Mouse (Mus musculus) CH12.LX (cell line): ENCODE results near the gene Tmub1. TPM values are rescaled to one million over a fixed set of nuclear protein-coding genes. Genes with fewer than 3 reads are reported as not detected.

Source experiments
- DNase-seq: peaks from one replicate; pipeline ENCODE4 v3.0.0-alpha.2; 2013; ENCODE audit errors: extremely low read depth
- H3K27ac ChIP-seq: 2 replicates; pipeline ENCODE4 v1.5.1; 2012; ENCODE audit warnings: low read depth, mild to moderate bottlenecking, control low read depth, moderate library complexity; ENCODE audit not compliant: insufficient read depth
- H3K27me3 ChIP-seq: replicated peaks from 2 replicates; pipeline ENCODE3; 2012; ENCODE audit warnings: inconsistent platforms
- H3K36me3 ChIP-seq, 2 experiments: replicated peaks in 1 of 2; 2 replicates each; pipeline versions ENCODE3 to v1.6.1; 2012; ENCODE audit warnings: inconsistent platforms in 1 of 2, low read length in 1 of 2, mild to moderate bottlenecking in 1 of 2, mixed read lengths in 1 of 2, moderate library complexity in 1 of 2; ENCODE audit not compliant: control insufficient read depth in 1 of 2, insufficient read depth in 1 of 2
- H3K4me1 ChIP-seq, 2 experiments: 2 replicates each; pipeline ENCODE4 v1.6.1; 2012; ENCODE audit warnings: inconsistent platforms in 1 of 2, moderate library complexity in 1 of 2; ENCODE audit not compliant: insufficient read depth in 2 of 2, control insufficient read depth in 1 of 2
- H3K4me2 ChIP-seq: 2 replicates; pipeline ENCODE4 v1.6.1; 2012; ENCODE audit warnings: low read depth, mild to moderate bottlenecking, control low read depth; ENCODE audit not compliant: poor library complexity, insufficient read depth, severe bottlenecking
- H3K4me3 ChIP-seq, 3 experiments: fragments of 150-350 bp in 1 of 3; sonication (generic) in 1 of 3; replicated peaks in 1 of 3; 2 replicates each; pipeline versions ENCODE3 to v1.5.1; 2011 to 2012; ENCODE audit warnings: low read depth in 2 of 3, low read length in 2 of 3, mild to moderate bottlenecking in 2 of 3, moderate library complexity in 2 of 3, control low read depth in 1 of 3, improper control_type of control experiment in 1 of 3, inconsistent platforms in 1 of 3, mixed read lengths in 1 of 3; ENCODE audit not compliant: poor library complexity in 1 of 3
- H3K79me2 ChIP-seq: replicated peaks from 2 replicates; pipeline ENCODE4 v1.6.1; 2012; ENCODE audit warnings: mild to moderate bottlenecking, moderate library complexity; ENCODE audit not compliant: control insufficient read depth, poor library complexity, insufficient read depth, severe bottlenecking; ENCODE audit errors: extremely low read depth
- H3K9ac ChIP-seq: 2 replicates; pipeline ENCODE4 v1.6.1; 2012; ENCODE audit warnings: low read depth, mild to moderate bottlenecking, control low read depth, moderate library complexity; ENCODE audit not compliant: insufficient read depth
- H3K9me3 ChIP-seq: replicated peaks from 2 replicates; pipeline ENCODE3; 2012; ENCODE audit warnings: low read length, inconsistent platforms, mixed read lengths
- CTCF ChIP-seq, 2 experiments: IDR thresholded peaks in 1 of 2; conservative IDR thresholded peaks in 1 of 2; 2 replicates each; pipeline ENCODE4 v1.5.1; 2011 to 2012; ENCODE audit warnings: low read depth in 2 of 2, low read length in 2 of 2, improper control_type of control experiment in 1 of 2, inconsistent platforms in 1 of 2, mild to moderate bottlenecking in 1 of 2, moderate library complexity in 1 of 2
- E2F4 ChIP-seq: IDR thresholded peaks from 2 replicates; pipeline ENCODE4 v1.6.1; 2011; ENCODE audit warnings: low read depth, low read length, improper control_type of control experiment; ENCODE audit not compliant: insufficient replicate concordance
- ELF1 ChIP-seq: IDR thresholded peaks from 2 replicates; pipeline ENCODE4 v1.6.1; 2014; ENCODE audit warnings: low read depth, mild to moderate bottlenecking, inconsistent platforms, low read length, improper control_type of control experiment
- EP300 ChIP-seq: IDR thresholded peaks from 2 replicates; pipeline ENCODE4 v1.6.1; 2011; ENCODE audit warnings: low read length, improper control_type of control experiment
- GABPA ChIP-seq: IDR thresholded peaks from 2 replicates; pipeline ENCODE4 v1.6.1; 2012; ENCODE audit warnings: low read depth, low read length, improper control_type of control experiment, inconsistent platforms; ENCODE audit not compliant: insufficient replicate concordance
- IRF4 ChIP-seq: IDR thresholded peaks from 2 replicates; pipeline ENCODE4 v1.6.1; 2014; ENCODE audit warnings: low read depth, mild to moderate bottlenecking, inconsistent platforms, low read length, improper control_type of control experiment
- JUN ChIP-seq: IDR thresholded peaks from 2 replicates; pipeline ENCODE4 v1.6.1; 2011; ENCODE audit warnings: low read depth, mild to moderate bottlenecking, low read length, improper control_type of control experiment, moderate library complexity; ENCODE audit not compliant: insufficient read depth
- MAFK ChIP-seq: IDR thresholded peaks from 2 replicates; pipeline ENCODE4 v1.6.1; 2011; ENCODE audit warnings: low read length, improper control_type of control experiment; ENCODE audit not compliant: insufficient replicate concordance
- MYC ChIP-seq: IDR thresholded peaks from 2 replicates; pipeline ENCODE4 v1.6.1; 2011; ENCODE audit warnings: low read depth, mild to moderate bottlenecking, improper control_type of control experiment, low read length
- NELFE ChIP-seq: IDR thresholded peaks from 2 replicates; pipeline ENCODE4 v1.6.1; 2011; ENCODE audit warnings: low read depth, low read length, improper control_type of control experiment
- RAD21 ChIP-seq: IDR thresholded peaks from 2 replicates; pipeline ENCODE4 v1.6.1; 2011; ENCODE audit warnings: low read depth, mild to moderate bottlenecking, low read length, improper control_type of control experiment, moderate library complexity
- SIN3A ChIP-seq: IDR thresholded peaks from 2 replicates; pipeline ENCODE4 v1.6.1; 2012; ENCODE audit warnings: low read length, improper control_type of control experiment, inconsistent platforms
- USF2 ChIP-seq: conservative IDR thresholded peaks from 2 replicates; pipeline ENCODE4 v1.6.1; 2011; ENCODE audit warnings: low read depth, low read length, improper control_type of control experiment
- ZKSCAN1 ChIP-seq: IDR thresholded peaks from 2 replicates; pipeline ENCODE4 v1.6.1; 2012; ENCODE audit warnings: low read depth, inconsistent platforms, low read length, improper control_type of control experiment, borderline replicate concordance
- dilution Hi-C: fragments of 300-500 bp; cut with MboI; formaldehyde crosslinking; loops from 2 replicates; pipeline ENCODE4 v1.14.3; 2020; ENCODE audit warnings: low sequenced_read_pairs; ENCODE audit not compliant: extremely low pct_unique_long_range_greater_than_20kb, extremely low pct_ligation_motif_present
- in situ Hi-C: fragments of 300-500 bp; cut with MboI; formaldehyde crosslinking; loops from 3 replicates; pipeline ENCODE4 v1.14.3; 2019; ENCODE audit warnings: low sequenced_read_pairs, low pct_ligation_motif_present, low pct_unique_long_range_greater_than_20kb, mixed read lengths
- polyA plus RNA-seq: library from polyadenylated mRNA; unstranded; fragments of >175 nt; gene quantifications from 2 replicates; pipeline ENCODE4 v1.2.1, GENCODE M21; 2012; ENCODE audit warnings: low read depth; ENCODE audit not compliant: insufficient read length
- total RNA-seq, 2 experiments: library from RNA; depleted of rRNA; stranded (reverse); fragments of 300-350 nt in 1 of 2; fragments of >200 nt in 1 of 2; gene quantifications; 2 replicates each; pipeline ENCODE4 v1.2.3; 2012 to 2014

Tmub1 gene
- total and polyA plus RNA-seq, 3 experiments, result 6.1 to 13.1 (median 11.2) TPM

DNA sequence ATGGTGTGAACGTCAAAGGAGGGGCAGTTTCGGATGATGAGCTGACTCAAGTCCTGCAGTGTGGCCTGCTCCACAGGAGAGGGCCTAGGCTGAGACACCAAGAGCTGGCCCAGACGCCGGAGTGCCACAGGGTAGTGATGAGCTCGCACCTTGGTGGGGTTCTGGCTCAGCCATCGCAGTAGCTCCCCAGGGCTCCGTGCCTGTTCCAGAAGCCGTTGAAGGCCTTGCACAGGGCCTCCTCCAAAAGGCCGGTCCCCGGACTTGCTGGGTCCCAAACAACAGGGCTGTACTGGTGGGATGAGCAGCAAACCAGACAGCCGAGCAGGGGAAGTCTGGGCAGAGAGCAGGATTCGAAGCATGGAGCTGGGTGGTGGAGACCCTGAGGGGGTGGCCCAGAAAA lies 3.7 kb downstream of the Tmub1 start:
- H3K4me2 ChIP-seq, result peak overlapping the region; percentile 69
- peaks cover 38 to 51% of the 10 kb centered on the region in 2 experiments for H3K36me3 ChIP-seq
- peaks cover 11% of the 10 kb centered on the region for H3K27me3 ChIP-seq
- peaks cover 9% of the 10 kb centered on the region for H3K79me2 ChIP-seq
- no peak for DNase-seq
- H3K4me1 ChIP-seq, result peaks cover 24 to 40% of the 10 kb centered on the region in 2 experiments
- peak overlapping the region; percentile 78 to 93 (median 83) for H3K4me3 ChIP-seq
- TF ChIP-seq CTCF (conservative IDR thresholded peaks at IDR 0.05 in 1 of 2, IDR thresholded peaks at IDR 0.05 in 1 of 2; ENCODE audit: low read depth in 2 of 2, low read length in 2 of 2), result no peak
- TF ChIP-seq, all 38 proteins: peak for 0
- dilution Hi-C loops (no loop called here), in situ Hi-C loops (no loop called here)
- no peaks in the 10 kb centered on the region for H3K9me3 ChIP-seq
- peak overlapping the region; percentile 64 for H3K9ac ChIP-seq
- no peak overlapping the region for H3K27ac ChIP-seq

DNA sequence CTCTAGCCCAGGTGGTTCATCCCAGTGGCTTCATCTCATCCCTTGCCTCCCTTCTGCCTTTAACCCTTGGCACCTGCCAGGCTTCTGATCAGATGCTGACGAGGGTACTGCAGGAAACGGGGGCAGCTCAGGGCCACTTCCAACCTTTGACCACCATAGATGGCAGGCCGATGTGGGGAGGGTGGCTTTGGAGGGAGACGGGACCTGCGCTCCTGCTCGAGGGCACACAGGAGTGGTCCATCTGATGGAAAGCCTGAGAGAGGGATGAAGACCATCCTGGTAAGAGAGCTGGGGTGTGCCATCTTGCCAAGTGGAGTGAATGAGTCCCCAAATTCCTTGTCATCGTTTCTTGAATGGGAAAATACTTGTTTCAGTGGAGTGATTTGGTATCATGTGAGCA lies 4.5 kb downstream of the Tmub1 start:
- no peak overlapping the region for H3K9ac ChIP-seq
- H3K4me1 ChIP-seq, result peaks cover 24 to 40% of the 10 kb centered on the region in 2 experiments
- DNase-seq, result no peak
- H3K79me2 ChIP-seq, result peaks cover 9% of the 10 kb centered on the region
- in situ Hi-C loops, result no loop called here
- H3K4me2 ChIP-seq, result no peak overlapping the region
- TF ChIP-seq MYC, result no peak
- TF ChIP-seq SIN3A, result no peak
- no peak for TF ChIP-seq NELFE
- no peak for TF ChIP-seq EP300
- no peak for TF ChIP-seq IRF4
- no peak for TF ChIP-seq MAFK
- TF ChIP-seq GABPA, result no peak
- TF ChIP-seq ZKSCAN1, result no peak
- TF ChIP-seq JUN, result no peak
- H3K4me3 ChIP-seq, result no peak overlapping the region
- H3K27ac ChIP-seq, result no peak overlapping the region
- dilution Hi-C loops, result no loop called here
- no peaks in the 10 kb centered on the region for H3K9me3 ChIP-seq
- H3K27me3 ChIP-seq, result peaks cover 5% of the 10 kb centered on the region
- H3K36me3 ChIP-seq, result peaks cover 43 to 58% of the 10 kb centered on the region in 2 experiments

DNA sequence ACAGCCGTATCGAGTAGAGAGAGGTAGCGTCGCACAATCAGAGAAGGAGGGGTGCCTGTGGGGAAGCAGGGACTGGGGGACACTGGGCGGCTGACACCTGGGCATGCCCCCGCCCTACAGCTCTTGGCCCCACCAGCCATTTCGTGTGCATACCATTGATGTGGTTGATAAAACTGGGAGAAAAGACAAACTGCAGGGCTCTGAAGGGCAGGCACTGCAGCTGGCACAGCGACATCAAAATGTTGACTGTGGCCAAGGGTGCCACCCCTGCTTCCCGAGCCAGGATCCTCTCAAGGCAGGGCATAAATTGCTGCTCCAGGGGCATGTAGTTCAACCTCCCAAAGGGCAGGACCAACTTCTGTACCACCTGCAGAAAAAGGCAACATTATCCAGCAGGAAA lies 5.6 kb downstream of the Tmub1 start:
- no peak overlapping the region for H3K4me2 ChIP-seq
- dilution Hi-C loops (no loop called here), in situ Hi-C loops (no loop called here)
- TF ChIP-seq SIN3A, result no peak
- TF ChIP-seq RAD21, result no peak
- no peak for TF ChIP-seq ELF1
- no peak for TF ChIP-seq E2F4
- TF ChIP-seq USF2, result no peak
- H3K79me2 ChIP-seq, result peaks cover 9% of the 10 kb centered on the region
- DNase-seq, result no peak
- H3K36me3 ChIP-seq, result peaks cover 43 to 66% of the 10 kb centered on the region in 2 experiments
- H3K27ac ChIP-seq, result no peak overlapping the region
- no peak overlapping the region for H3K9ac ChIP-seq
- no peaks in the 10 kb centered on the region for H3K9me3 ChIP-seq
- peaks cover 20 to 32% of the 10 kb centered on the region in 2 experiments for H3K4me1 ChIP-seq
- H3K27me3 ChIP-seq, result no peaks in the 10 kb centered on the region
- no peak overlapping the region for H3K4me3 ChIP-seq
